Mouse (Mus musculus) hindbrain, embryonic 10.5 days (tissue): ENCODE measurements around the gene Asb6. TPM values are rescaled to one million over a fixed set of nuclear protein-coding genes. Genes with fewer than 3 reads are reported as not detected.

Experiments
- DNase-seq: peaks from one replicate; pipeline ENCODE4 v3.0.0-alpha.2; 2017; ENCODE audit warnings: low spot score
- H3K27ac ChIP-seq: fragments of 300-500 bp; sonication (generic); 2 replicates; pipeline ENCODE4 v1.5.1; 2016; ENCODE audit warnings: mild to moderate bottlenecking, moderate library complexity
- H3K27me3 ChIP-seq: fragments of 300-500 bp; sonication (generic); 2 replicates; pipeline ENCODE4 v1.6.1; 2016; ENCODE audit warnings: mild to moderate bottlenecking; ENCODE audit not compliant: poor library complexity, insufficient read depth, severe bottlenecking
- H3K36me3 ChIP-seq: fragments of 300-500 bp; sonication (generic); 2 replicates; pipeline ENCODE4 v1.6.1; 2016; ENCODE audit warnings: mild to moderate bottlenecking, moderate library complexity
- H3K4me1 ChIP-seq: fragments of 300-500 bp; sonication (generic); replicated peaks from 2 replicates; pipeline ENCODE4 v1.6.1; 2016; ENCODE audit warnings: mild to moderate bottlenecking
- H3K4me3 ChIP-seq: fragments of 300-500 bp; sonication (generic); 2 replicates; pipeline ENCODE4 v1.5.1; 2016; ENCODE audit warnings: mild to moderate bottlenecking, moderate library complexity
- H3K9me3 ChIP-seq: fragments of 300-500 bp; sonication (generic); 2 replicates; pipeline ENCODE4 v1.6.1; 2016; ENCODE audit warnings: mild to moderate bottlenecking, moderate library complexity
- WGBS: fragments of 180-500 bp; shearing (Covaris S2); methylation state at CpG from one replicate; pipeline ENCODE4 v1.1.7; 2016; 5-methylcytosine and 5-hydroxymethylcytosine counted together
- polyA plus RNA-seq: library from polyadenylated mRNA; unstranded; fragments of >200 nt; fragmentation: Nextera tagmentation; extraction: Ambion mirVana; gene quantifications from 2 replicates; pipeline ENCODE4 v1.2.1, GENCODE M21; 2016

Asb6 gene
- polyA plus RNA-seq, 1 experiment from 2014 or later = 46.1 TPM

- H3K36me3 ChIP-seq = no peaks in the 10 kb centered on the region
- H3K27me3 ChIP-seq = no peaks in the 10 kb centered on the region
- peak overlapping the region; percentile 90 for H3K27ac ChIP-seq
- DNase-seq = peak; percentile 71
- H3K4me3 ChIP-seq = peak overlapping the region; percentile 44
- peaks cover 83% of the 10 kb centered on the region for H3K4me1 ChIP-seq
- WGBS = 7% methylated on average over 40 of the region's 40 CpGs
- H3K9me3 ChIP-seq = no peaks in the 10 kb centered on the region
Measured at GRCm38 (mm10) chr2:30784078-30784994, 45.8 kb downstream of the Asb6 start.

- no peaks in the 10 kb centered on the region for H3K36me3 ChIP-seq
- peak; percentile 81 for DNase-seq
- peak overlapping the region; percentile 14 for H3K4me3 ChIP-seq
- under 1% methylated on average over 13 of the region's 13 CpGs for WGBS
- H3K9me3 ChIP-seq = no peaks in the 10 kb centered on the region
- no peaks in the 10 kb centered on the region for H3K27me3 ChIP-seq
- peak overlapping the region; percentile 90 for H3K27ac ChIP-seq
- peaks cover 91% of the 10 kb centered on the region for H3K4me1 ChIP-seq
Measured at GRCm38 (mm10) chr2:30783346-30783745, 46.8 kb downstream of the Asb6 start.

GRCm38 (mm10) chr2:30782312-30783290 is 47.5 kb downstream of the Asb6 start:
- Histone ChIP-seq H3K9me3 (no peaks in the 10 kb centered on the region), H3K27ac (peak overlapping the region; percentile 90), H3K27me3 (no peaks in the 10 kb centered on the region), H3K4me3 (peak overlapping the region; percentile 14), H3K4me1 (peaks cover 94% of the 10 kb centered on the region), H3K36me3 (no peaks in the 10 kb centered on the region)
- 77% methylated on average over 8 of the region's 8 CpGs for WGBS
- DNase-seq = no peak

GRCm38 (mm10) chr2:30779241-30779640 is 50.9 kb downstream of the Asb6 start:
- H3K9me3 ChIP-seq = no peaks in the 10 kb centered on the region
- H3K4me1 ChIP-seq = peaks cover 82% of the 10 kb centered on the region
- peak; percentile 85 for DNase-seq
- H3K4me3 ChIP-seq = peak overlapping the region; percentile 16; the same call in 1 of the 2 replicates
- H3K36me3 ChIP-seq = no peaks in the 10 kb centered on the region
- H3K27ac ChIP-seq = peak overlapping the region; percentile 82
- H3K27me3 ChIP-seq = peaks cover 8% of the 10 kb centered on the region; the same call in 1 of the 2 replicates
- WGBS = 1% methylated on average over 5 of the region's 5 CpGs

DNA sequence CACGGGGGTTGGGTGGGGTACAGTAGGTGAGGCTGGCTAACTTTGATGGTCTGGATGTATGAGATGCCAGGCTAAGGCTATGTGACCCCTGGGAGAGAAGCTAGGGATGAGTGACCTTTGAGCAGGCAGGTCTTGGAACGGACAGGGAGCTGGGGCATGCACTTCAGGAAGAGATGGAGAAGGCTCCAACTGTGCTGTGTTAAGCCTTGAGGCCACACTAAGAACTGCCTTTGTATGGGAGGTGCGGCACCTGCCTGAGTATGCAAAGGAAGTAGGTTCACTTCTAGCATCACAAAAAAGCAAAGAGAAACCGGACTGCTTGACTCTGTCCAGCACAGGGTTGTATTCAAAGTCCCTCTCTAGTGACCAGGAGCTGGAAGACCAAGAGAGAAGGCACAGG is 51.9 kb downstream of the Asb6 start:
- peak overlapping the region; percentile 82 for H3K27ac ChIP-seq
- DNase-seq = no peak
- no peaks in the 10 kb centered on the region for H3K9me3 ChIP-seq
- no peak overlapping the region for H3K4me3 ChIP-seq
- peaks cover 82% of the 10 kb centered on the region for H3K4me1 ChIP-seq
- H3K36me3 ChIP-seq = no peaks in the 10 kb centered on the region
- peaks cover 8% of the 10 kb centered on the region; the same call in 1 of the 2 replicates for H3K27me3 ChIP-seq
- WGBS = 64% methylated on average over 4 of the region's 4 CpGs

DNA sequence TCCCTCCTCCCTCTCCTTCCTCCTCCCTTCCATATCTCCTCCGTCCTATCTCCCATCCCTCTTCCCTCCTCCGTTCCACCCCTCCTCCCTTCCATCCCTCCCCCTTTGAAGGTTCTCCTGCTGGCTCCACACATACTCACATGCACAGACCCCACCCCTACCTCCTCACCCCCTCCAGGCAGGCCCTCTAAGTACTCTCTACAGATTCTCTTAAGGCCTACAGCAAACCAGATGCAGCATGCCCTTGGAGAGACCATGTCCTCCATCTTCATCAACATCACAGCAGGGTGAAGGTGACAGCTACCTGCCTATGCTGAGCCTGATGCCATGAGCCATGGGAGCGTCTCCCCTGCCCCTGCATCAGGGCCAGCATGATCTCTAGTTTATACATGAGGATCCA is 52.9 kb downstream of the Asb6 start:
- H3K4me3 ChIP-seq = no peak overlapping the region
- no peak for DNase-seq
- peaks cover 82% of the 10 kb centered on the region for H3K4me1 ChIP-seq
- WGBS = 86% methylated on average over 3 of the region's 3 CpGs
- peak overlapping the region; percentile 82 for H3K27ac ChIP-seq
- no peaks in the 10 kb centered on the region for H3K9me3 ChIP-seq
- H3K36me3 ChIP-seq = no peaks in the 10 kb centered on the region
- H3K27me3 ChIP-seq = peaks cover 8% of the 10 kb centered on the region; the same call in 1 of the 2 replicates

GRCm38 (mm10) chr2:30775955-30776354 is 54.2 kb downstream of the Asb6 start:
- Histone ChIP-seq H3K27ac (peak overlapping the region; percentile 62), H3K36me3 (no peaks in the 10 kb centered on the region), H3K4me1 (peaks cover 86% of the 10 kb centered on the region), H3K27me3 (peaks cover 8% of the 10 kb centered on the region; the same call in 1 of the 2 replicates), H3K9me3 (no peaks in the 10 kb centered on the region), H3K4me3 (no peak overlapping the region)
- DNase-seq = no peak
- 56% methylated on average over 3 of the region's 3 CpGs for WGBS

GRCm38 (mm10) chr2:30773313-30774005 is 56.7 kb downstream of the Asb6 start:
- no peak overlapping the region for H3K4me3 ChIP-seq
- H3K27me3 ChIP-seq = peaks cover 8% of the 10 kb centered on the region; the same call in 1 of the 2 replicates
- WGBS = 83% methylated on average over 8 of the region's 8 CpGs
- no peak for DNase-seq
- peak overlapping the region; percentile 92 for H3K27ac ChIP-seq
- H3K36me3 ChIP-seq = no peaks in the 10 kb centered on the region
- peaks cover 86% of the 10 kb centered on the region for H3K4me1 ChIP-seq
- no peaks in the 10 kb centered on the region for H3K9me3 ChIP-seq

Other genes with a start within 250 kb of the Asb6 start
- 0.33 and 0.47 TPM in 2 replicates for gene Cstad, start 235.3 kb downstream of the Asb6 start, polyA plus RNA-seq
- 3.1 and 3.4 TPM in 2 replicates for gene 1700001O22Rik, start 26.7 kb downstream of the Asb6 start, polyA plus RNA-seq
- gene Ntmt1, start 22.5 kb downstream of the Asb6 start, polyA plus RNA-seq = 125 and 134 TPM in 2 replicates
- gene Prrx2, start 4.6 kb upstream of the Asb6 start, polyA plus RNA-seq = 40.6 and 43.3 TPM in 2 replicates
- 10.8 and 13.3 TPM in 2 replicates for gene Ptges, start 99.5 kb upstream of the Asb6 start, polyA plus RNA-seq
- gene Tor1b, start 122.6 kb upstream of the Asb6 start, polyA plus RNA-seq = 19.1 and 23.8 TPM in 2 replicates
- gene Tor1a, start 137.6 kb upstream of the Asb6 start, polyA plus RNA-seq = 82.4 and 84.1 TPM in 2 replicates
- gene BC005624, start 151.9 kb upstream of the Asb6 start, polyA plus RNA-seq = 61.1 and 73.3 TPM in 2 replicates
- gene Usp20, start 151.9 kb upstream of the Asb6 start, polyA plus RNA-seq = 19.3 and 25.9 TPM in 2 replicates